Mouse (Mus musculus) kidney, adult 11 months (tissue): Measurements from ENCODE around the gene Gpr155.

ENCODE experiments used
- DNase-seq: peaks from one replicate; pipeline ENCODE4 v3.0.0; 2022

Gpr155 gene

GRCm38 (mm10) chr2:73385641-73386355 lies 574 bp downstream of the Gpr155 start:
- DNase-seq, result no peak

GRCm38 (mm10) chr2:73385172-73385571 lies 1.2 kb downstream of the Gpr155 start:
- no peak for DNase-seq

GRCm38 (mm10) chr2:73380298-73380975 lies 5.9 kb downstream of the Gpr155 start:
- DNase-seq, result no peak

- no peak for DNase-seq
Observed at GRCm38 (mm10) chr2:73379656-73380055, 6.7 kb downstream of the Gpr155 start.

- DNase-seq, result no peak
Observed at GRCm38 (mm10) chr2:73378326-73378725, 8.0 kb downstream of the Gpr155 start.

- DNase-seq, result no peak
Observed at GRCm38 (mm10) chr2:73371530-73372335, 14.6 kb downstream of the Gpr155 start.

- DNase-seq, result no peak
Observed at GRCm38 (mm10) chr2:73363448-73363847, 22.9 kb downstream of the Gpr155 start.

- no peak for DNase-seq
Observed at GRCm38 (mm10) chr2:73360536-73360935, 25.8 kb downstream of the Gpr155 start.

GRCm38 (mm10) chr2:73359941-73360340 lies 26.4 kb downstream of the Gpr155 start:
- DNase-seq, result no peak

- no peak for DNase-seq
Observed at GRCm38 (mm10) chr2:73357004-73357403, 29.4 kb downstream of the Gpr155 start.

- DNase-seq, result peak; percentile 8
Observed at GRCm38 (mm10) chr2:73351927-73352374, 34.4 kb downstream of the Gpr155 start.

GRCm38 (mm10) chr2:73351496-73351895 lies 34.9 kb downstream of the Gpr155 start:
- DNase-seq, result no peak

- DNase-seq, result no peak
Observed at GRCm38 (mm10) chr2:73348221-73348620, 38.2 kb downstream of the Gpr155 start.

- no peak for DNase-seq
Observed at GRCm38 (mm10) chr2:73347766-73348165, 38.6 kb downstream of the Gpr155 start.

GRCm38 (mm10) chr2:73347136-73347535 lies 39.2 kb downstream of the Gpr155 start:
- DNase-seq, result no peak

GRCm38 (mm10) chr2:73346345-73347086 lies 39.9 kb downstream of the Gpr155 start:
- no peak for DNase-seq

GRCm38 (mm10) chr2:73345204-73345603 lies 41.2 kb downstream of the Gpr155 start:
- DNase-seq, result no peak

GRCm38 (mm10) chr2:73343701-73344100 lies 42.7 kb downstream of the Gpr155 start:
- no peak for DNase-seq

GRCm38 (mm10) chr2:73338415-73338814 lies 48.0 kb downstream of the Gpr155 start:
- DNase-seq, result no peak

GRCm38 (mm10) chr2:73335949-73336348 lies 50.4 kb downstream of the Gpr155 start:
- no peak for DNase-seq

- peak; percentile 51 for DNase-seq
Observed at GRCm38 (mm10) chr2:73325871-73326270, 60.5 kb downstream of the Gpr155 start.

GRCm38 (mm10) chr2:73322991-73323390 lies 63.4 kb downstream of the Gpr155 start:
- DNase-seq, result no peak

GRCm38 (mm10) chr2:73319218-73319617 lies 67.2 kb downstream of the Gpr155 start:
- no peak for DNase-seq
